Mouse (Mus musculus): Measurements from ENCODE around the gene Tom1l2.

GRCm38 (mm10) chr11:60219609-60220008, 133.1 kb downstream of the Tom1l2 start:
- TF ChIP-seq TAL1 (IDR thresholded peaks at IDR 0.05; ENCODE audit: low read length) (no peak), GATA1 (IDR thresholded peaks at IDR 0.05; ENCODE audit: low read length) (no peak)
